Mouse (Mus musculus) CD4-positive helper T cell, adult 2 months (primary cell): Measurements from ENCODE around the gene Dppa4.
"Not testable (repeated sequence)": the region's sequence is repeated elsewhere in the genome, so short reads cannot be mapped to it uniquely, and the experiment has no call there.

Source experiments
- DNase-seq: peaks from one replicate; pipeline ENCODE4 v3.0.0-alpha.2; 2012; ENCODE audit warnings: low read depth, missing footprints, low spot score

Dppa4 gene

DNA sequence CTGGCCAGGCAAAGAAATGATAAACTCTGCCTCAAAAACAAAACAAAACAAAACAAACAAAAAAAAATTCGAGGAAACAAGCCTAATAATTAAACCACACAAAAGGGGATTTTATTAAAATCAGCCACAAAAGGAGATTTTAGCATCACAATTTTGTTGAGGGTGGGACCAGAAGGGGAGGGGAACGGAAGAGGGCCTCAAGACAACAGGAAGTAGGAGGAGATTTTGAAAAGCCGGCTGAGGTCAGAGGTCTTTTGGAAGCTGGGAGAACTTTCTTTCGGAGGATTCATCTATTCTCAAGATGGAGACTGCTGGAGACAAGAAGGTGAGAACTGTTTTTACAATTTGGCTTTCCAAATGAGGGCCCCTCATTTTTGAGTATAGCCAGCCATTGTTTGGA, at the start of gene Dppa4:
Dppa4 (plus strand) TSS at position 217 of the 400 bp plus-strand sequence.
- no peak for DNase-seq

DNA sequence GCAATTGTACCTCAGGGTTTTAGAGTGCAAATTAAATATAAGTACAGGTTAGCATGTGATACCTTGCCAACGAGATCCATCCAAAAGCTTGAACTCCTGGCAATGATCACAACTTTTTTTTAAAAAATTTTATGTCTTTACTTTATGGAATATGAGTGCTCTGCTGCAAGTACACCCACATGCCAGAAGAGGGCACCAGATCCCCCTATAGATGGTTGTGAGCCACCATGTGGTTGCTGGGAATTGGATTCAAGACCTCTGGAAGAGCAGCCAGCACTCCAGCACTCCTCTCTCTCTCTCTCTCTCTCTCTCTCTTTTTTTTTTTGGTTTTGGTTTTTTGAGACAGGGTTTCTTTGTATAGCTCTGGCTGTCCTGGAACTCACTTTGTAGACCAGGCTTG, 48.5 kb upstream of the Dppa4 start:
- DNase-seq, result no peak

DNA sequence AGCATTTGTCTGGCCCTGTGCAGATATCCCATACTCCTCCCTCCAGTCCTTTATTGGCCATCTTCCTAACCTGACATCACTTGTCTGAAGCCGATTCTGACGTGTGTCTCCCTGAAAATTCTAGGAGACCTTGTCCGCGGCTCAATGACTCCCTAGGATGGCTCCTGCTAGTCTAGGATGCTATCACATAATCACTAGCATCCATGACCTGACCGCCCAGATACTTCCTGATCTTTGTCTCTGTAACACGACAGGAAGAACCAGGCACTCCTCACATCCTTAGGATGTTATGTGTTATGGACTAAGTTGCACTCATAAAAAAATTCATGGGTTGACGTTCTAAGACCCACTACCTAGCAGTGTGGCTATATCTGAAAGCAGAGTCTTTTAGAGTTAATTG, 45.9 kb upstream of the Dppa4 start:
- DNase-seq, result no peak

DNA sequence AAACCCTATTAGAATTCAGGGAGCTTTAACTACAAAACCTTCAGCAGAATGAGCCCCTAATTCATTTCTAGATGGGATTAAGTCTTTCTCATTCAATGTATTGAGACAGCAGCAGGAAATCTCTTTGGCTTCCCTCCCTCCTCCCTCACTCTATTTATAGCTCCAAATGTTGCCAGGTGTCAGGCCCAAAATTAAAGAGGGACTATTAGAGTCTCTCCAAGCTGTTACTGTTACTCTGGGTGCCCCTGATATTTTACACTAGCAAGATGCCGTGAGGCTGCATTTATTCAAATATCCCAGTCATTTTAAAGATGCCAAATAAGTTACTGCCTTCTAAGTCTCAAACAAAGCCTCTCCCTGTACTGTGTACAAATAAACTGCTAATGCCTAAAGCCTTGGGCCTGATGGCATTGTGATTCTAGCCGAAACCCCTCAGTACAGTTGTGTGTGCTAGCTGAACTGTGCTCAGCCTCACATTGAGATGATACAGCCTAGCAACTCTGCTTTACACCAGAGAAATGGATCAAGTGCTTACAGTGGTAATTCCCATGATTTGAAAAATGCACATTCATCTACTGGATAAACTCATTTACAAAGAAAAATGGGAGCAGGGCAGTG, 36.4 kb upstream of the Dppa4 start:
- DNase-seq, result no peak

DNA sequence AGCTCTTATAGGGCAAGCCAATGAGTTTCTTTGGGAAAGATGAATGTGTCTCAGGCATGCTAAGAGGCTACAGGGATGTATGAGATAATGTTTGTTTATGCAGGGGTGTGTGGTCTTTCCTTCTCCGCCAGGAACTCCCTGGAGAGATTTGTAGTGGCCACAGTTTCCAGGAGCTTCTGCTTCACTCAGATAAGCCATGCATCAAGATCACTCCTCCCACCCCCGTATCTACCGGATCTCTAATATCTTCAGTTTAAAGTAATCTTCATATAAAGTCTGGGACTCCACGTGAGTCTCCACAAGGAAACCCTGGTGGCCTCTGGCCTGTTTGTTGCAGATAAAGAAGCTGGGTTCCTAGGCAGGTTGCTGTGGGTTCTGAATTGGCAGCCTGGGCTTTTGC, 30.7 kb upstream of the Dppa4 start:
- DNase-seq, result no peak

DNA sequence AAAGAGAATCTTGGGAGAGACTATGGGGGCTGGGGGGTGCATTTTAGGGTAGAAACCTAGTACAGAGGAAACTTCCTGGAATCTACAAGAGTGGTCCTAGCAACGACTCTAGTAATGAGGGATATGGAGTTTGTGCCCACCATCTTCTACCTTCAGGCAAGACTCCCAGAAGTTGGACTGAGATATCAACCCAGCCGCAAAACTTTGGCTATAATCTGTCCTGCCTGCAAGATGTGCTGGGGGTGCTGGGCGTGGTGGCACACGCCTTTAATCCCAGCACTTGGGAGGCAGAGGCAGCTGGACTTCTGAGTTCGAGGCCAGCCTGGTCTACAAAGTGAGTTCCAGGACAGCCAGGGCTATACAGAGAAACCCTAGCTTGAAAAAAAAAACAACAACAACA, 28.9 kb upstream of the Dppa4 start:
- no peak for DNase-seq

DNA sequence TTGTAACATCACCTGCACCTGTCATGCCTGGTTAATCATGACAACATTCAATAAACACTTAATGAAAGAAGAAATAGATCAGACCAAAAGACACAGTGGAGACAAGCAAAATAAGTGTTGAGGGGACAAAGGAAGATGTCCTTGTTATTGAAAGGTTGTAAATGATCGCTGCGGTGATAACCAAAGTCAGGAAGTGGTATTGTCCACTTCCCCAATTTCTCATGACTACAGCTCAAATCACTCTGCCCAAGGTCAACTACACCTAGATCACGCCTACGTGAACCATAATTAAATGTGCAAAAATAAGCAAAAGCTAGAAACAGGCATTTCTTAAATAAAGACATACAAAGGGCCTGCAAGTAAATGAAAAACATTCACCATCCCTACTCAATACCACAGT, 24.0 kb upstream of the Dppa4 start:
- DNase-seq, result no peak

DNA sequence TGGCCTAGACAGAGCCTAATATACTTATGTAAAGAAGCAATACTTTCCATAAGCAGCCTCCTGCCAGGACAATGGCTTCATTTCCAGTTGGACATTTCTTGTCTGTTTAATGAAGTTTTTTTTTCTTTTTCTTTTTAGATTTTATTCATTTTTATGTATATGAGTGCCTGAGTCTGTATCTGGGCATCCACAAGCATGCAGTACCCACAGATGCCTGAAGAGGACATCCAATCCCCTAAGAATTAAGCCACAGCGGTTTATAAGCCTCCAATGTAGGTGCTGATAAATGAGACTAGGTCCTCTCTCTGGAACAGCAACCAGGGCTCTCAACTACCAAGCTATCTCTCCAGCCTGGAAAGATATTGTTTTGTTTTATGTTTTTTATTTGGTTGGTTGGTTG, 20.6 kb upstream of the Dppa4 start:
- DNase-seq, result no peak

DNA sequence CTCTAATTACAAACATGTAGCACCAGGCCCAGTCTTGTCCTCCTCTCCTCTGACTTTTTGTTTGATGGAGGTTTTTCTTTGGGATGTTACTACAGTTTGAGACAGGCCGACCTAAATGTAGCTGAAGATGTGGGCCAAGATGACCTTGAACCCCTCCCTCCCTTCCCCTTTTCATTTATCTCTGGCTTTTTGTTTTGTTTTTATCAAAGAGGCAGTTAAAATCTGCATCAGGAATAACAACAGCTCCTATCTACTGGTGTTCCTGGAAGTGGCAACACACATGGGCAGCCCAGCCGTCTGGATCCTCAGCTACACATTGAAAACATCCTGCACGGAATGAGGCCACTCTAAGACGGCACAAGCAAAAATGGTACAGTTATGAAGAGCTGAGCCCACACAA, 17.7 kb upstream of the Dppa4 start:
- no peak for DNase-seq

DNA sequence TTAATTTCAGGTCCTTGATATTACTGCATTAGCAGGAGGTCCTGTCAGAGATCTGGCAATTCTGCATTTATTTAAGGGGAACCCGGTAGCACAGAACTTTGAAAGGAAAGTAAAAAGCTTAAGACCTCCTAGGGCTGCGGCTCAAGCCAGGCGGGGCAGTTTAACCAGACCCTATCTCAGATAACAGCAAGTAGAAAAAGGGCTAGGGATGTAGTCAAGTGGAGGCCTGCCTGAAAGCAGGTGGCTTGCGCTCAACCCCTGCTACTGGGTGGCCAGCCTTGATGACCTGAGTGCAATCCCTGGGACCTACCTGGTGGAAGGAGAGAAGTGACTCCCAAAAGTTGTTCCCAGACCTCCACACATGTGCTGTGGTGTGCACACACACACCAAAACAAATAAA, 6.6 kb upstream of the Dppa4 start:
- no peak for DNase-seq

DNA sequence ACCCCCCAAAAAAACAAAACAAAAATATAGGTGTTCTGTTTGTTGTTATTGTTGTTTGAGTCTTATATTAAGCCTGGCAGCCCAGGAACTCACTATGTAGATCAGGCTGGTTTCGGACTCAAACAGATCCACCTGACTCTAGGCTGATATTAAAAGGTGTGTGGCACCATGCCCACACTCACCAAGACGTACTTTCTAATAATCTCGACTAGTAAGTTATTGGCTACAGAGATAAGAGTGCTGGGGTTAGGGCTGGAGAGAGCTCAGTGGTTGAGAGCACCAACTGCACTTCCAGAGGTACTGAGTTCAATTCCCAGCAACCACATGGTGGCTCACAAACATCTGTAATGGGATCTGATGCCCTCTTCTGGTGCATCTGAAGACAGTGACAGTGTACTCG, 2.6 kb upstream of the Dppa4 start:
- DNase-seq, result no peak

DNA sequence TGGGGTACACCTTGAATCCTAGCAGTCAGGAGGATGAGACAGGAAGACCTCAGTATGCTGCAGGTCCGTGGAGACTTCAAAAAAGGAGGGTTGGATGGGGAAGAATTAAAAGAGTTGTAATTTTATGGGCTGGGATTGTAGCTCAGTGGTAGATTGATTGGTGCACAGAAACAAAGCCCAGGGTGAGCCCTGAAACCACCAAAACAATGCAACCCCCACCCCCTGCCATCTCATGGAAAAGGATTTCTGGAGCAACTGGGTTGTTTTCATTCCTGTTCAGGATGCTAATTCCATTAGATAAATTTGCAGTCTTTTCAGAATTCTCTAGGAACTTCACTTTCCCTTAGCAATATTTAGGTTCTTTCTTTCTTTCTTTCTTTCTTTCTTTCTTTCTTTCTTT, 732 bp upstream of the Dppa4 start:
- no peak for DNase-seq

DNA sequence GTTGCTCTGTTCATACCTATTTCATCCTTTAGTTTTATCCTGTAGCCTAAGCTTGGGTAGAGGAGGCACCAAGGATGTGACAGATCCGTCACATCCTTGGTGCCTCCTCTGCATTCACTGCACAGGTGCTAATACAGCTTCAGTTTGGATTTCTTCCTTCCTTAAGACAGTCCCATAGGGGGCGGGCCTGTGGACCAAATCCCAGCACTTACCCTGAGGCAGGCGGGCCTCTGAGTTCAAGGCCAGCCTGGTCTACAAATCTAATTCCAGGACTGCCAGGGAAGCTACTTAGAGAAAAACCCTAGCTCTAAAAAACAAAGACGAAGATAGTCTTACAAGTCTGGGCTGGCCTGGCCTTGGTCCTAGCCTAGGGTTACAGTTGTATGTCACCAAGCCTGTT, 2.0 kb downstream of the Dppa4 start:
- DNase-seq, result no peak

DNA sequence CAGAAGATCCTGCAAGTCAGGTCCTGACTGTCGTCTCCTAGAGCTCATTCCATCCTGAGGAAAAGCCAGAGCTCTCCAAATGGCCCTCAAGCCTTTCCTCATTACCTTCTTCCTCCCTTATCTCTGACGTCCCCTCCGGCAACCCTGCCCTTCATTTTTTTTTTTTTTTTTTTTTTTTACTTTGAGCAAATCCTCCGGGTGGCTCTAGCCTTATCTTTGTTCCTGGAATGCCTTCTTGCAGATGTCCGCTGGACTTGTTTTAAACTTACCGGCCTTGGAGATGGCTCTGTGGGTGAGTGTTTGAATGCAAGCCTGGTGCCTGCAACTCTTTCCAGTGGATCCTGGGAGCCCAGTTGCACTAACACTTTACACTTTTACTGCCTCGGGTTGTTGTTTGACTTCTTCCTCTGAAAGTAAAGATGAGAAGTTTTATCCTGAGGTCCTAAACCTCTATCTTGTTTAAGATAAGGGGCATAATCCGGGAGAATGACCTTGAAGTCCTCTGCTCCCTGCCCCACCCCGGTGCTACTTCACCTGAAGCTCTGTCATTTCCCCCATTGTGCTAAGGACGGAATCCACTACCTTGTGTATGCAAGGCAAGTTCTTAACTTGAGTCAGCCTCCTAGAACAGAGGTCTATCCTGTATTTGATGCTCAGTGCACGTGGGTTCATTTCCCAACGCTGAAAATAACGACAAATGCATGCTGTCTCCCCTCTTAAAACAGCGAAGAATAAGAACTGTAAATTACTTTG, 14.0 kb downstream of the Dppa4 start:
- no peak for DNase-seq

DNA sequence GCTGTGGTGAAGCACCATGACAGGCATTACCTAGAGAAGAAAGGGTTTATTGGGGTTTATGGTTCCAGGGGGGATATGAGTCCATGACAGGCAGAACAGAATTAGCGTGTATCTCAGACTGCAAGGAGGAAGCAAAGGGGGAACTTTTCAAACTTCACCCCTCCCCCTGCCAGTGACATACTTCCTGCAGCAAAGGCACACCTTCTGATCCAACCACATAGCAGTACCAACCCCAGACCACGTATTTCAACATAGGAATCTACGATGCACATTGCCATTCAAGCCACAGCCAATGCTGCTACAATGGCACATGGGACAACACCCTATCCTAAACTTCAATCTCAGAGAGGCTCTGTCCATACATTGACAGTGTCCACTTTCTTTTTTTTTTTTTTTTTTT, 16.4 kb downstream of the Dppa4 start:
- no peak for DNase-seq

DNA sequence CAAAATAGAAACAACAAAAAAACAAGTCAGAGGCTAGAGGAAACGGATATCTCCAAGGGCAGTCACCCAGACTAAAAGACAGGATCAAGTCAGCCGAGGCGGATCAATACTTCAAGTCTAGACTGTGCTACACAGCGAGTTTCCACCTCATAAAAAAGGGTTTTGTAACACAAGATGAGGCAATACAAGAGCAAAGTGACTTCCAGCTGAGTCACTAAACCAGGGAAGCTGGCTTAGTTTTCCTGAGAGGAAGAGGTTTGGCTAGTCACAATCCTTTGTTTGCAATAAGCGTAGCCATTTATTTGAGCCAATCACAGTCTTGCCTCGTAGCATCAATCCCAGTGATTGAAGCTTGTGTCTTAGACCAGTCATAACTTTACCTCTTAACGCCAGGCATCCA, 20.0 kb downstream of the Dppa4 start, which contains the start of gene Dppa2:
Dppa2 (plus strand) TSS at position 400 of the 400 bp plus-strand sequence.
- DNase-seq, result no peak

DNA sequence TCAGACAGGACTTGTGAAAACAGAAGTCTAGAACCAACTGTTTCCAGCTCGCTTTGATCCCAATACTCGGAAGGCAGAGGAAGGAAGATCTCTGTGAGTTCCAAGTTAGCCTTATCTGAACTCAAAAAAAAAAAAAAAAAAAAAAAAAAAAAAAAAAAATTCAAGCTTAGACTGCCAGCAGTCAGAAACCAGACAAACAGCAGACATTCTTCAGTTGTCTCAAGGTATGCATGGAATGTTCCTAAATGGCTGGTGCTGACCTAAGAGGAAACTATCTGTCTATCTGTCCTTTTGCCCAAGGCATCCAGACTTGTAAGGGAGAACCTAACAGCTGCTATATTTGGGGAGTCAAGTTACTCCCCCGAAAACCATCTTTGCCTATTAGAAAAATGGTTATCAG, 20.4 kb downstream of the Dppa4 start:
- no peak for DNase-seq

DNA sequence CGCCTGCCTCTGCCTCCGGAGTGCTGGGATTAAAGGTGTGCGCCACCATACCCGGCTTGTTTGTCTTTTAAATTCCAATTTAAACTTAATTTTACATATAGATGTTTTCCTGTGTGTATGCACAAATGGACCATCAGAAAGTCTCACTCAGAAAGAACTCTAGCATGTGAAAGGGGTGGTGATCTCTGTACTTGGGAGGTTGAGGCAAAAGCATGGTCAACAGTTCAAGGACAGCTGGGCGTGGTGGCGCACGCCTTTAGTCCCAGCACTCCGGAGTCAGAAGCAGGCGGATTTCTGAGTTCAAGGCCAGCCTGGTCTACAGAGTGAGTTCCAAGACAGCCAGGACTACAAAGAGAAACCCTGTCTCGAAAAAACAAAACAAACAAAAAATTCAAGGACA, 25.4 kb downstream of the Dppa4 start:
- DNase-seq, result not testable (repeated sequence)

DNA sequence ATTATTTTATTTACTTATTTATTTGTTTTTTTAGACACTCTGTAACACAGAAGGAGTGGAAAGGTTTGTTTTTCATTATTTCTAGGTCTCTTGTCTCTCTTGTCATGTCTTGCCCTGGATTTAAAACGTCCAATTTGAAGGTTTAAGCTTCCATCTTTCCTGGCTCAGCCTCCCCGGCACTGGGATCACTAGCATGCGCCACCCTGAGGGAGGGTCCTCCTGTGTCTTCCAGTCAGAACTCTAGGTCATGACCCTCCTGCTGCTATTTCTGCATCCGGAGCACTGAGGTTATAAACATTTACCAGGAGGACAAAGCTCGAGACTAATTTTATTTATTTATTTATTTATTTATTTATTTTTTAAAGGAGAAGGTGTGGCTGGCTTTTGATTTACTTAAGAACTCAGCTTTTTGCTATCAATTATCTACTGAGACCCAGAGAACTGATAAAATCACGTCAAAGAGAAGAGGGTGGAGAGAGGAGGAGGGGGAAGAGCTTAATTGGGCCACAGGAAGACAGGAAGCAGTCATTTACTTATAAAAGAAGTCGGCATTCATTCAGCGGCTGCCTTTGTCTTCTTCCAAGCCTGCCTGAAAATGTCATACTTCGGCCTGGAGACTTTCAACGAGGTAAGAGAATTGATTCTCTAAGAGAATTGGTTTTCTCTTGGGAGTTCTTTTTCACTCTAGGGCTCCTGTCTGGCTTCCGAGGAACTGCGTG, 26.5 kb downstream of the Dppa4 start:
- DNase-seq, result no peak

DNA sequence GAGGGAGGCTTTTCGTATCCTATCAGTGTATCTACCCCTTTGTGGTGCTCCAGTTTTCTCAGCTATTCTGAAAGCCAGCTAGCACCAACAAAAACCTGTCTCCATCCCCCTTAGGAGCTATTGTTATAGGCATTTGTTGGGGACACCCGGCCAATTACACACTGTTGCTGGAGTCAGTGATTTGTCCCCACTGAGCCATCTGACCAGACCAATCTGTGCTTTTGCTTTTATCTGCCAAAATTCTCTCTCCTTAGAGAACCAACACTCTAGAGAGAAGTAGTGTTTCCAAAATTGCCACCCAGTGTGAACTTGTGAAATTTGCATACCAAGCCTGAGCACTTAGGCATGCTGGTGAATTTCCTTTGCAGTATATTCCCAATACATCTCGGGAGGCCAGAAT, 31.8 kb downstream of the Dppa4 start:
- DNase-seq, result no peak

DNA sequence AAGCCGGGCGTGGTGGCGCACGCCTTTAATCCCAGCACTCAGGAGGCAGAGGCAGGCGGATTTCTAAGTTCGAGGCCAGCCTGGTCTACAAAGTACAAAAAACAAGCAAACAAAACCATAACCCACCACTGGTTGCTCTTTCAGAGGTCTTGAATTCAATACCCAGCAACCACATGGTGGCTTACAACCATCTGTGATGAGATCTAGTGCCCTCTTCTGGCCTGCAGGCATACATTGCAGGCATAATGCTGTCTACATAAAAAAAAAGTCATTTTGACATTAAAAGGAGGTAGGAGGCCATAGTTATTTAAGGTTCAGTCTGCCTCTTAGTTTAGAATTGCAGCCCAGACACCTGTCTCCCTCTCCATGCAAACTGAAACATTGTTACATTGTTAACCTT, 37.2 kb downstream of the Dppa4 start:
- DNase-seq, result no peak

DNA sequence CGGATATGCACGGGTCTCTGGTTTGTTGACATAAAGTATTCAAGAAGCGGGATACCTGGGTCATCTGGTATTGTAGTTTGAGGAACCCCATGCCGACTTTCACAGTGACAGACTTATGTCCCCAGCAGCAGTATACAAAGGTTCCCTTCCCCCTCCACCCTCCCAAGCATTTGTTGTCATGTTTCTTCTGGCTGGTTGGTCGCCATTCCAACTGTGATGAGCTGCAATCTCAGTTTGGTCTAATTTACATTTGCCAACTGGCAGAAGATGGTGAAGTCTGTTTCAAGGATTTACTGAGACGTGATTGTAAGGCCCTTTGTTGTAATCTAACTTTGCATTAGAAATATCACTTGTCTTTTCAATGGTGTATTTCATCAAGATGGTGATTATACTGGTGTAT, 39.6 kb downstream of the Dppa4 start:
- no peak for DNase-seq
